Comparison of ENCODE assay signal across 8 mouse cellular contexts in the genomic region with DNA sequence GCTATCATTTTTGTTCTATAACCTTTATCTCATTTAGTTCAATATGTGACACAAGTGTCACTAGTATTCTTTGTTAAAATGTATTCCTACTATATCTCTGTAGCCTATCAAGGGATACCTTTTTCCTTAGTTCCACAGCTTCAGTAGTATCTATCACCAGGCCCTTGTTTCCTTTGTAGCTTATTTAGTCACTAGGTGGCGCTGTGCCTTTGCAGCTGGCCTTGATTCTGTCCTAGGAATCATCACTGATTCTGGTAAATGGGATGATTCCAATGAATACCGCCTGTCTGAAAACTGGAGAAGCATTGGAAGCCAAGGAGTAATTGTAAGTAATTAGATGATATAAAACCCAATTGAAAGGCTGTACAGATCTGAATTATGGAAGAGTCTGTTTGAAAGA.
DNase-seq lines count a peak whose midpoint lies in the region; ATAC-seq and TF ChIP-seq lines count a peak whose summit lies in the region.

No protein-coding gene starts in this region.

- H3K27ac ChIP-seq in liver, postnatal 0 days (ENCODE audit: low read depth), result no peak overlapping the region
- H3K27ac ChIP-seq in liver, embryonic 12.5 days, result no peak overlapping the region

- no peaks in the 10 kb centered on the region for H3K36me3 ChIP-seq in liver, postnatal 0 days (replicated peaks; ENCODE audit: insufficient read depth, low read length)
- H3K36me3 ChIP-seq in liver, embryonic 12.5 days, result no peaks in the 10 kb centered on the region

- no peak overlapping the region for H3K4me2 ChIP-seq in liver, postnatal 0 days (ENCODE audit: low read depth, low read length)
- H3K4me2 ChIP-seq in liver, embryonic 12.5 days, result no peak overlapping the region

- TF ChIP-seq CTCF in liver, postnatal 0 days (IDR thresholded peaks at IDR 0.05; ENCODE audit: low read depth), result peak; percentile 43
- peak; percentile 69 for TF ChIP-seq CTCF in Patski (IDR thresholded peaks at IDR 0.05)

- in situ Hi-C loops in Patski (cut with MboI; ENCODE audit: low pct_unique_long_range_greater_than_20kb), result no loop called here

- ATAC-seq in frontal cortex, adult (ENCODE audit: low TSS enrichment), result peak; percentile 77
- ATAC-seq in liver, postnatal 0 days, result no peak
- no peak for ATAC-seq in liver, embryonic 12.5 days
- ATAC-seq in Patski, result no peak

- H3K4me1 ChIP-seq in liver, postnatal 0 days (ENCODE audit: insufficient read depth), result no peaks in the 10 kb centered on the region
- H3K4me1 ChIP-seq in liver, embryonic 12.5 days, result no peaks in the 10 kb centered on the region

- no peaks in the 10 kb centered on the region for H3K27me3 ChIP-seq in liver, postnatal 0 days (ENCODE audit: insufficient read depth, low read length)
- H3K27me3 ChIP-seq in liver, embryonic 12.5 days (replicated peaks), result no peaks in the 10 kb centered on the region
- peaks cover 43% of the 10 kb centered on the region for H3K27me3 ChIP-seq in Patski

- TF ChIP-seq EP300 in liver, postnatal 0 days (IDR thresholded peaks at IDR 0.05; ENCODE audit: low read depth), result no peak

- H3K4me3 ChIP-seq in liver, postnatal 0 days (ENCODE audit: low read depth, low read length), result no peak overlapping the region
- no peak overlapping the region for H3K4me3 ChIP-seq in liver, embryonic 12.5 days

- POLR2A ChIA-PET in Patski (lab: Charles Lee), result no interaction called here

- 24% methylated on average over 2 of the region's 2 CpGs for WGBS in liver, postnatal 0 days (ENCODE audit: insufficient replicate concordance)
- 16% methylated on average over 2 of the region's 2 CpGs for WGBS in liver, embryonic 12.5 days (ENCODE audit: insufficient replicate concordance)

- CTCF ChIA-PET in Patski (lab: Charles Lee), result no interaction called here

- H3K9ac ChIP-seq in liver, postnatal 0 days (replicated peaks), result no peak overlapping the region
- H3K9ac ChIP-seq in liver, embryonic 12.5 days, result no peak overlapping the region

- no peak for DNase-seq in frontal cortex, postnatal 14 days (ENCODE audit: low spot score in 2 of 2)
- DNase-seq in liver, postnatal 0 days, result no peak
- DNase-seq in Patski (ENCODE audit: low read depth, low spot score), result no peak
- DNase-seq in left cerebral cortex, adult 18-20 months (ENCODE audit: low spot score in 2 of 2), result peak; percentile 11 to 26
- no peak for DNase-seq in adrenal gland, adult 2 months
- no peak for DNase-seq in yolk sac, embryonic 10.5 days (ENCODE audit: low spot score)

- no peaks in the 10 kb centered on the region for H3K9me3 ChIP-seq in liver, postnatal 0 days (ENCODE audit: low read length)
- H3K9me3 ChIP-seq in liver, embryonic 12.5 days (replicated peaks), result no peaks in the 10 kb centered on the region

Comparison
In these comparisons a context has a peak if more than half of its experiments do, and no peak if none do; other contexts are left out.
1. DNase-seq: peak in left cerebral cortex, adult 18-20 months (2 of 2); none in frontal cortex, postnatal 14 days (0 of 2), liver, postnatal 0 days (single experiment), Patski (single experiment), adrenal gland, adult 2 months (single experiment) and yolk sac, embryonic 10.5 days (single experiment).